Mouse (Mus musculus) ES-E14 (cell line): ENCODE measurements around the gene Slc34a2.

Source experiments
- CHD2 ChIP-seq: IDR thresholded peaks from 2 replicates; pipeline ENCODE4 v1.6.1; 2014; ENCODE audit warnings: mild to moderate bottlenecking, low read depth, low read length, inconsistent platforms
- HCFC1 ChIP-seq: IDR thresholded peaks from 2 replicates; pipeline ENCODE4 v1.6.1; 2012; ENCODE audit warnings: low read length, inconsistent platforms, borderline replicate concordance; ENCODE audit not compliant: insufficient read depth
- ZNF384 ChIP-seq: IDR thresholded peaks from 2 replicates; pipeline ENCODE4 v1.6.1; 2012; ENCODE audit warnings: low read depth, low read length, inconsistent platforms

GRCm38 (mm10) chr5:53106731-53107130 lies 68.8 kb downstream of the Slc34a2 start:
- TF ChIP-seq CHD2 (no peak), ZNF384 (no peak), HCFC1 (no peak)
